Mouse (Mus musculus): ENCODE measurements at regions not wholly inside any gene's neighbourhood (a gene's known extent, or its start where the extent isn't known, plus 50 kb on each side); places are given as distances from the start of the nearest gene placed in this dataset.
A peak's percentile ranks its signal among the peaks of the same experiment; 100 is the strongest.

- no peak for DNase-seq (ENCODE audit: low read depth)
Measured at GRCm38 (mm10) chr14:39869218-39869617, 396.3 kb upstream of the Nrg3 start.

GRCm38 (mm10) chr14:39867163-39867562 is 394.3 kb upstream of the Nrg3 start:
- DNase-seq (ENCODE audit: low read depth): no peak
- TF ChIP-seq CTCF (IDR thresholded peaks at IDR 0.05; ENCODE audit: borderline replicate concordance, extremely low read depth, insufficient read depth, insufficient read length) (no peak), POLR2A (IDR thresholded peaks at IDR 0.05; ENCODE audit: borderline replicate concordance, extremely low read depth, insufficient read depth, insufficient read length, poor library complexity, severe bottlenecking) (no peak)

More at GRCm38 (mm10) chr14:39869218-39869617, 396.3 kb upstream of the Nrg3 start:
- no peak for TF ChIP-seq POLR2A (IDR thresholded peaks at IDR 0.05; ENCODE audit: borderline replicate concordance, extremely low read depth, insufficient read depth, insufficient read length, poor library complexity, severe bottlenecking)
- no peak for TF ChIP-seq CTCF (IDR thresholded peaks at IDR 0.05; ENCODE audit: borderline replicate concordance, extremely low read depth, insufficient read depth, insufficient read length)

GRCm38 (mm10) chr14:39860141-39860540 is 387.3 kb upstream of the Nrg3 start:
- TF ChIP-seq CTCF (IDR thresholded peaks at IDR 0.05; ENCODE audit: borderline replicate concordance, extremely low read depth, insufficient read depth, insufficient read length) (no peak), POLR2A (IDR thresholded peaks at IDR 0.05; ENCODE audit: borderline replicate concordance, extremely low read depth, insufficient read depth, insufficient read length, poor library complexity, severe bottlenecking) (no peak)
- DNase-seq (ENCODE audit: low read depth): no peak

- TF ChIP-seq POLR2A (IDR thresholded peaks at IDR 0.05; ENCODE audit: borderline replicate concordance, extremely low read depth, insufficient read depth, insufficient read length, poor library complexity, severe bottlenecking) (no peak), CTCF (IDR thresholded peaks at IDR 0.05; ENCODE audit: borderline replicate concordance, extremely low read depth, insufficient read depth, insufficient read length) (no peak)
- DNase-seq (ENCODE audit: low read depth): no peak
Measured at GRCm38 (mm10) chr14:39859294-39859693, 386.4 kb upstream of the Nrg3 start.

GRCm38 (mm10) chr14:39853001-39853400 is 380.1 kb upstream of the Nrg3 start:
- DNase-seq (ENCODE audit: low read depth): peak; percentile 40

GRCm38 (mm10) chr14:39852526-39852925 is 379.6 kb upstream of the Nrg3 start:
- TF ChIP-seq POLR2A (IDR thresholded peaks at IDR 0.05; ENCODE audit: borderline replicate concordance, extremely low read depth, insufficient read depth, insufficient read length, poor library complexity, severe bottlenecking) (no peak), CTCF (IDR thresholded peaks at IDR 0.05; ENCODE audit: borderline replicate concordance, extremely low read depth, insufficient read depth, insufficient read length) (no peak)
- DNase-seq (ENCODE audit: low read depth): no peak

More at GRCm38 (mm10) chr14:39853001-39853400, 380.1 kb upstream of the Nrg3 start:
- no peak for TF ChIP-seq CTCF (IDR thresholded peaks at IDR 0.05; ENCODE audit: borderline replicate concordance, extremely low read depth, insufficient read depth, insufficient read length)
- no peak for TF ChIP-seq POLR2A (IDR thresholded peaks at IDR 0.05; ENCODE audit: borderline replicate concordance, extremely low read depth, insufficient read depth, insufficient read length, poor library complexity, severe bottlenecking)

All from brain, embryonic 14.5 days (tissue).